Mouse (Mus musculus) stomach, postnatal 0 days (tissue): ENCODE measurements around the gene Kcnh4. TPM values are rescaled to one million over a fixed set of nuclear protein-coding genes. Genes with fewer than 3 reads are reported as not detected.
A peak's percentile ranks its signal among the peaks of the same experiment; 100 is the strongest.

ENCODE experiments used
- ATAC-seq: fragments of 200-750 bp; cut with Nextera tagmentation; 2 replicates; pipeline ENCODE4 v1.8.0; 2017; ENCODE audit not compliant: low FRiP score, low TSS enrichment
- DNase-seq: peaks from one replicate; pipeline ENCODE4 v3.0.0-alpha.2; 2016; ENCODE audit warnings: low spot score
- H3K27ac ChIP-seq: fragments of 300-500 bp; sonication (generic); replicated peaks from 2 replicates; pipeline ENCODE4 v1.5.1; 2014; ENCODE audit warnings: mild to moderate bottlenecking, control low read depth
- H3K27me3 ChIP-seq: fragments of 300-500 bp; sonication (generic); 2 replicates; pipeline ENCODE4 v1.6.1; 2014; ENCODE audit warnings: low read length; ENCODE audit not compliant: control insufficient read depth, insufficient read depth
- H3K36me3 ChIP-seq: fragments of 300-500 bp; sonication (generic); 2 replicates; pipeline ENCODE4 v1.6.1; 2014; ENCODE audit warnings: low read length, mixed read lengths; ENCODE audit not compliant: control insufficient read depth, insufficient read depth
- H3K4me1 ChIP-seq: fragments of 300-500 bp; sonication (generic); replicated peaks from 2 replicates; pipeline ENCODE4 v1.6.1; 2014; ENCODE audit warnings: antibody characterized with exemption; ENCODE audit not compliant: control insufficient read depth, insufficient read depth
- H3K4me2 ChIP-seq: fragments of 300-500 bp; sonication (generic); replicated peaks from 2 replicates; pipeline ENCODE4 v1.6.1; 2014; ENCODE audit warnings: low read depth, mild to moderate bottlenecking, control low read depth, moderate library complexity
- H3K4me3 ChIP-seq: fragments of 300-500 bp; sonication (generic); 2 replicates; pipeline ENCODE4 v1.5.1; 2014; ENCODE audit warnings: low read depth, low read length, control low read depth
- H3K9ac ChIP-seq: fragments of 300-500 bp; sonication (generic); 2 replicates; pipeline ENCODE4 v1.6.1; 2014; ENCODE audit warnings: mild to moderate bottlenecking, low read length, control low read depth, mixed read lengths
- H3K9me3 ChIP-seq: fragments of 300-500 bp; sonication (generic); 2 replicates; pipeline ENCODE4 v1.6.1; 2016; ENCODE audit warnings: low read length; ENCODE audit not compliant: control insufficient read depth
- CTCF ChIP-seq: IDR thresholded peaks from 2 replicates; pipeline ENCODE4 v1.5.1; 2016; ENCODE audit warnings: antibody characterized with exemption, low read depth, mild to moderate bottlenecking, moderate library complexity
- EP300 ChIP-seq: optimal IDR thresholded peaks from 2 replicates; pipeline ENCODE3; 2016; ENCODE audit warnings: antibody characterized with exemption
- WGBS: fragments of 180-500 bp; shearing (Covaris S2); extraction: QIAGEN DNeasy Blood & Tissue Kit; methylation state at CpG from one replicate; pipeline ENCODE4 v1.1.7; 2014; 5-methylcytosine and 5-hydroxymethylcytosine counted together
- polyA plus RNA-seq: library from polyadenylated mRNA; unstranded; fragments of >200 nt; fragmentation: Nextera tagmentation; extraction: Ambion mirVana; gene quantifications from 2 replicates; pipeline ENCODE4 v1.2.1, GENCODE M21; 2015

The Kcnh4 gene
- polyA plus RNA-seq, 1 experiment from 2014 or later, result 0.06 TPM

GRCm38 (mm10) chr11:100736746-100737080 is 23.0 kb downstream of the Kcnh4 start:
- Histone ChIP-seq H3K4me3 (peak overlapping the region; percentile 98), H3K9ac (peak overlapping the region; percentile 98), H3K27ac (no peak overlapping the region), H3K4me2 (peak overlapping the region; percentile 78), H3K27me3 (no peaks in the 10 kb centered on the region), H3K36me3 (no peaks in the 10 kb centered on the region), H3K4me1 (0 out of 2 replicates have a peak, but pooled peaks cover 6% of the 10 kb centered on the region), H3K9me3 (no peaks in the 10 kb centered on the region)
- ATAC-seq, result no peak
- 39% methylated on average over 4 of the region's 4 CpGs for WGBS
- no peak for DNase-seq
- TF ChIP-seq EP300 (no peak), CTCF (no peak)

DNA sequence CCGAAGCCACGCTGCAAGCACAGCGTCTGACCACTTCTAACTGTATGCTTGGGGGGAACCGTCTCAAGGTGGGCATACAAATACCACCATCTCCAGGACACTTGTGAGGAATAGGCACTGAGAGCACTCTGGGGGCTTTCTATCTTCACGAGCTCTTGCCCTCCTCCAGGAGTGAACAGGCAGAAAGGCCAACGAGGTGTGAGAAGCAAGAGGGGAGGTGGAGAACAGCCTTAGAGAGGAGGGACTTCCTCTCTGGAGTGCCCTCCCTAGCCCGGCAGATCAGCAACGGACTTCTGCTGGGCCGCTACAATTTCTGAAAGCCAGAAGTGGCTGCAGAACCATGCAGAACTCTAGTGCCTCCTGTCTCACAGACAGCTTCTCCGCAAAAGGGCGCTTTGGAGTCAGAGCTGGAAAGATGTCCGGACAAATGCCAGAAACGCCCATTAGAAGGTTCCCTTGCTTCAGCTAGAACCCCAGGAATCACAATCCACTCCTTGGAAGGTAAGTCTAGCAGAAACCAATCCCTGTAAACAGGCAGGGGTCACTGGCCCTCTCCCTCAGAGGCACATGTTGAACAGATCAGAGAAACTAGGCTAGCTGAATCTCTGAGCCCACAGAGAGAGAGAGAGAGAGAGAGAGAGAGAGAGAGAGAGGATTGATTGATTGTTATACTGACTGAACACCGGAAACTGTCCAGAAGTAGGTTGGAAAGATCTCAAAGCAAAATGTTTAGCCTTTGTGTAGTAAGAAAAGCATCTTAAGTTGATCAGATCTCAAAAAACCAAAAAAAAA is 23.6 kb downstream of the Kcnh4 start:
- H3K9ac ChIP-seq, result 0 out of 2 replicates have a peak overlapping the region, but pooled peaks have one; percentile 27
- no peaks in the 10 kb centered on the region for H3K9me3 ChIP-seq
- peak overlapping the region; percentile 8; the same call in 1 of the 2 replicates for H3K4me3 ChIP-seq
- WGBS, result 71% methylated on average over 14 of the region's 14 CpGs
- ATAC-seq (no peak), DNase-seq (no peak)
- TF ChIP-seq EP300, result no peak
- no peak for TF ChIP-seq CTCF
- H3K27ac ChIP-seq, result 0 out of 2 replicates have a peak overlapping the region, but pooled peaks have one; percentile 40
- H3K27me3 ChIP-seq, result no peaks in the 10 kb centered on the region
- H3K4me1 ChIP-seq, result 0 out of 2 replicates have a peak, but pooled peaks cover 6% of the 10 kb centered on the region
- H3K4me2 ChIP-seq, result peak overlapping the region; percentile 34
- H3K36me3 ChIP-seq, result no peaks in the 10 kb centered on the region

DNA sequence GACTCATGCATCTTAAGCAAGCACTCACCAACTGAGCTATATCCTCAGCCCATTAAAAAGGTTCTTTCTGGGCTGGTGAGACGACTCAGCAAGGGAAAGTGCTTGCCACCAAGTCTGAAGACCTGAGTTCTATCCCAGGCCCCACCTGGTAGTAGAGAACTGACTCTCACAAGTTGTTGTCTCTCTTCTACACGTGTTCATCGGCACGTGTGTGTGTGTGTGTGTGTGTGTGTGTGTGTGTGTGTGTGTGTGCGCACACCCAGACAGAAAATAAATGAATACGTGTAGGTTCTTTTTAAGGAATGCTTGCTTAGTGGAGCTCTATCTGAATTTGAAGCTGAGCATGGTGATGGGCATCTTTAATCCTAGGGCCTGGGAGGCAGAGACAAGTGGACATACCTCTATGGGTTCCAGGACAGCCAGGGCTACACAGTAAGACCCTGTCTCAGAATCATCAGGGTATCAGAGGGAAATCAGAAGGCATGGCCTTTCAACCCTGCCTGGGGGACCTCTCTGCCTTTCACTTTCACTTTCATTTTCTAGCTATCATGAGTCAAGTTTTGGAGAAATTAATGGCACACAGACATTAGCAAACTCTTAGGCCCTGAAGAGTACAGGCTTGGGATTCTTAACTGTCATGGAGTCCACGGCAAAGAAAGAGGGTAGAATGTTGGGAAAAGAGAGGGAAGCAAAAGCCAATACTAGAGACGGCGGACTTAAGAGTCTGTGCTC is 24.4 kb downstream of the Kcnh4 start:
- peak overlapping the region; percentile 34 for H3K4me2 ChIP-seq
- DNase-seq (no peak), ATAC-seq (no peak)
- H3K27ac ChIP-seq, result no peak overlapping the region
- no peak for TF ChIP-seq EP300
- TF ChIP-seq CTCF, result no peak
- WGBS, result 82% methylated on average over 9 of the region's 9 CpGs
- no peaks in the 10 kb centered on the region for H3K27me3 ChIP-seq
- 0 out of 2 replicates have a peak overlapping the region, but pooled peaks have one; percentile 27 for H3K9ac ChIP-seq
- no peak overlapping the region for H3K4me3 ChIP-seq
- no peaks in the 10 kb centered on the region for H3K36me3 ChIP-seq
- H3K4me1 ChIP-seq, result 0 out of 2 replicates have a peak, but pooled peaks cover 6% of the 10 kb centered on the region
- no peaks in the 10 kb centered on the region for H3K9me3 ChIP-seq

- Histone ChIP-seq H3K4me1 (no peaks in the 10 kb centered on the region), H3K27ac (no peak overlapping the region), H3K36me3 (peaks cover 4% of the 10 kb centered on the region; the same call in 1 of the 2 replicates), H3K9ac (no peak overlapping the region), H3K27me3 (no peaks in the 10 kb centered on the region), H3K4me2 (no peak overlapping the region), H3K9me3 (no peaks in the 10 kb centered on the region), H3K4me3 (no peak overlapping the region)
- TF ChIP-seq EP300 (no peak), CTCF (no peak)
- no peak for DNase-seq
- WGBS, result 89% methylated on average over 6 of the region's 6 CpGs
- ATAC-seq, result no peak
Measured at GRCm38 (mm10) chr11:100730477-100731205, 29.1 kb downstream of the Kcnh4 start.

DNA sequence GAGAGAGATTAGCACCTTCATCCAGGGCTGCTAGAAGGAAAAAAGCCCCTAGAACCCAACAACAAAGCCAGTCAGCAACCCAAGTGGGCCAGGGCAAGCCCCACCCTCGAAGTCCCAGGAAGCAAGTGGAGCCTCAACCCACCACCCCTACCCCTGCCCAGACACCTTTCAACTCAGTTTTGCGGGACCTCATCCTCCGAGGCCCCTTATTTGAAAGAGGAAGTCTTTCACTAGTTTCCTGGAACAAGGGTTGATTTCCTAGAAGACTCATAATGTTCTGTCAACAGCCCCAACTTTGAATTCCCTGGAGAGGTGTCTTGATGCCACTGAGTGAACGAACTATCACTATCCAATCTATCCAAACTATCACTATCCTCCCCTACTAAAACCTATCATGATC is 29.8 kb downstream of the Kcnh4 start:
- Histone ChIP-seq H3K9me3 (no peaks in the 10 kb centered on the region), H3K27me3 (no peaks in the 10 kb centered on the region), H3K4me2 (no peak overlapping the region), H3K4me1 (no peaks in the 10 kb centered on the region), H3K36me3 (peaks cover 4% of the 10 kb centered on the region; the same call in 1 of the 2 replicates), H3K9ac (no peak overlapping the region), H3K27ac (no peak overlapping the region), H3K4me3 (no peak overlapping the region)
- WGBS, result 88% methylated on average over 4 of the region's 4 CpGs
- DNase-seq (no peak), ATAC-seq (no peak)
- TF ChIP-seq CTCF (no peak), EP300 (no peak)
